Mouse (Mus musculus): ENCODE data around the gene Iqcd. TPM values are rescaled to one million over a fixed set of nuclear protein-coding genes. Genes with fewer than 3 reads are reported as not detected.
A peak's percentile ranks its signal among the peaks of the same experiment; 100 is the strongest.

Gene Iqcd
- polyA plus RNA-seq, 1 experiment: 77.3 TPM

DNA sequence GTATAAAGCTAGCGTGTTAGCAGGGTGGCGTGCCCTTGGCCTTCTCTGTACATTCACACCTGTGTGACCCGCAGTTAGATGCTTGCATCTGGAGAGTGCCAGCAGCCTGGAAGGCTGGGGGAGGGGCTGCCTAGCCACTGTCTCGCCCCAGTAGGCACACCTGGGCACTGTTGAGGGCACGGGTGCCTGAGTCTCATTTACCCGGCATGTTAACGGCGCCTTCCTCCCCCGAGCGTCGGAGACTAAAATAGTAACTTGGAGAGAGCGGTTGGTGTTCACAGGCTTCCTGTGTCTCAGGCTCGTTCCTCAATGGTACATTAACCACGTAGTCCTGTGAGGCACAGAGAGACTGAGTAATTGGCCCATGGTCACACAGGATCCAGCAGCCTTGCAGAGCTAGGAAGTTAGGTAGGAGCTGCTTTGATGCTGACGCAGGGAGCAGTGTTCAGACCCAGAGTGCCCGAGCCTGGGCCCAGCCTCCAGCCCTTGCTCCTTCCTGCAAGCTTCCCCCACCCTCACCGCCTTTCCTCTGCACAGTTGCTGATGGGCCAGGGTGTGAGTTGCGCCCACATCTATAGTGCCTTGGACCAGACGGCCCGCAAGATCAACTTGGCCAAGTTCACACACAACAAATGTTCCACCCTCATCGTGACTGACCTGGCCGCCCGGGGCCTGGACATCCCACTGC, 32.4 kb downstream of the Iqcd start:
- H3K27ac ChIP-seq (ENCODE audit: control insufficient read depth, insufficient read depth, low read depth, low read length): no peak overlapping the region
- H3K27me3 ChIP-seq (ENCODE audit: control insufficient read depth, insufficient read depth, low read length): no peaks in the 10 kb centered on the region
- peaks cover 7% of the 10 kb centered on the region for H3K4me1 ChIP-seq (ENCODE audit: control insufficient read depth, insufficient read depth, low read length)
- TF ChIP-seq POLR2A (IDR thresholded peaks at IDR 0.05; ENCODE audit: control insufficient read depth, low read depth, low read length) (no peak), CTCF (IDR thresholded peaks at IDR 0.05; ENCODE audit: control insufficient read depth, insufficient read depth, insufficient replicate concordance, low read depth, low read length) (no peak)
- no peak overlapping the region for H3K4me3 ChIP-seq (ENCODE audit: control insufficient read depth, low read depth, low read length)
- peaks cover 2% of the 10 kb centered on the region for H3K36me3 ChIP-seq (ENCODE audit: control insufficient read depth, insufficient read depth, low read length)

- TF ChIP-seq CTCF (IDR thresholded peaks at IDR 0.05; ENCODE audit: control insufficient read depth, insufficient read depth, insufficient replicate concordance, low read depth, low read length) (no peak), POLR2A (IDR thresholded peaks at IDR 0.05; ENCODE audit: control insufficient read depth, low read depth, low read length) (no peak)
- H3K27ac ChIP-seq (ENCODE audit: control insufficient read depth, insufficient read depth, low read depth, low read length): no peak overlapping the region
- no peak overlapping the region for H3K4me3 ChIP-seq (ENCODE audit: control insufficient read depth, low read depth, low read length)
- peaks cover 11% of the 10 kb centered on the region for H3K4me1 ChIP-seq (ENCODE audit: control insufficient read depth, insufficient read depth, low read length)
- no peaks in the 10 kb centered on the region for H3K27me3 ChIP-seq (ENCODE audit: control insufficient read depth, insufficient read depth, low read length)
- H3K36me3 ChIP-seq (ENCODE audit: control insufficient read depth, insufficient read depth, low read length): peaks cover 2% of the 10 kb centered on the region
Observed at GRCm38 (mm10) chr5:120621846-120622197, 33.0 kb downstream of the Iqcd start.

- no peak overlapping the region for H3K4me3 ChIP-seq (ENCODE audit: control insufficient read depth, low read depth, low read length)
- H3K27ac ChIP-seq (ENCODE audit: control insufficient read depth, insufficient read depth, low read depth, low read length): no peak overlapping the region
- peaks cover 2% of the 10 kb centered on the region for H3K36me3 ChIP-seq (ENCODE audit: control insufficient read depth, insufficient read depth, low read length)
- no peak for TF ChIP-seq CTCF (IDR thresholded peaks at IDR 0.05; ENCODE audit: control insufficient read depth, insufficient read depth, insufficient replicate concordance, low read depth, low read length)
- no peak for TF ChIP-seq POLR2A (IDR thresholded peaks at IDR 0.05; ENCODE audit: control insufficient read depth, low read depth, low read length)
- peaks cover 16% of the 10 kb centered on the region for H3K4me1 ChIP-seq (ENCODE audit: control insufficient read depth, insufficient read depth, low read length)
- H3K27me3 ChIP-seq (ENCODE audit: control insufficient read depth, insufficient read depth, low read length): no peaks in the 10 kb centered on the region
Observed at GRCm38 (mm10) chr5:120622198-120622851, 33.5 kb downstream of the Iqcd start.

DNA sequence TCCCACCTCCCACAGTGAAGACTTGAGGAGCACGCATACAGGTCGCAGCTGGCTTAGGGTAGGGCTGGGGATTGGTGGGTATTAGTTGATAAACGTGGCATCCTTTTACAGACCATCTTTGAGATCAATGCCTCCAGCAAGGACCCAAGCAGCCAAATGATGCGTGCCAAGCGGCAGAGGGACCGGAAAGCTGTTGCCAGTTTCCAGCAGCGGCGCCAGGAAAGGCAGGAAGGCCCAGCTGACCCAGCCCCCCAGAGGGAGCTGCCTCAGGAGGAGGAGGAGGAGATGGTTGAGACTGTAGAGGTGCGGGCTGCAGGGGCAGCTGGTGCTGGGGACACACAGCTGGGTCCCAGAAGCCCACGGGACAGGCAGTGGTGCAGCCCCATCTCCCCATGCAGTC, 35.6 kb downstream of the Iqcd start:
- H3K27me3 ChIP-seq (ENCODE audit: control insufficient read depth, insufficient read depth, low read length): no peaks in the 10 kb centered on the region
- no peak overlapping the region for H3K27ac ChIP-seq (ENCODE audit: control insufficient read depth, insufficient read depth, low read depth, low read length)
- peaks cover 21% of the 10 kb centered on the region for H3K4me1 ChIP-seq (ENCODE audit: control insufficient read depth, insufficient read depth, low read length)
- TF ChIP-seq CTCF (IDR thresholded peaks at IDR 0.05; ENCODE audit: control insufficient read depth, insufficient read depth, insufficient replicate concordance, low read depth, low read length) (no peak), POLR2A (IDR thresholded peaks at IDR 0.05; ENCODE audit: control insufficient read depth, low read depth, low read length) (no peak)
- no peak overlapping the region for H3K4me3 ChIP-seq (ENCODE audit: control insufficient read depth, low read depth, low read length)
- no peaks in the 10 kb centered on the region; the same call in 1 of the 2 replicates for H3K36me3 ChIP-seq (ENCODE audit: control insufficient read depth, insufficient read depth, low read length)

DNA sequence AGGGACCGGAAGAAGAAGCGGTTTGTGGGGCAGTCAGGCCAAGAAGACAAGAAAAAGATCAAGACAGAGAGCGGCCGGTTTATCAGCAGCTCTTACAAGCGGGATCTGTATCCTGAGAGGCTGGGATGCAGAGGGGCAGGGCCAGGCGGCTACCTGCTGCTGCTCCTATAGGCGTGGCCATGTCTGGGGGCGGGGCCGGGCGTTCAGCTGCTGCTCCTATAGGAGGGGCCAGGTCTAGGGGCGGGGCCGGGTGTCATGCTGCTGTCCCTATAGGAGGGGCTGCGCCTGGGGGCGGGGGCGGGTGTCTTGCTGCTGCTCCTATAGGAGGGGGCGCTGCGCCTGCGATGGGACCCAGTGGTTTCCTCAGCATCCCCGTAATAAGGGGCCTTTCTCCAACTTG, 37.6 kb downstream of the Iqcd start:
- no peaks in the 10 kb centered on the region for H3K27me3 ChIP-seq (ENCODE audit: control insufficient read depth, insufficient read depth, low read length)
- TF ChIP-seq POLR2A (IDR thresholded peaks at IDR 0.05; ENCODE audit: control insufficient read depth, low read depth, low read length): no peak
- no peak for TF ChIP-seq CTCF (IDR thresholded peaks at IDR 0.05; ENCODE audit: control insufficient read depth, insufficient read depth, insufficient replicate concordance, low read depth, low read length)
- H3K4me3 ChIP-seq (ENCODE audit: control insufficient read depth, low read depth, low read length): no peak overlapping the region; the same call in 1 of the 2 replicates
- no peaks in the 10 kb centered on the region; the same call in 1 of the 2 replicates for H3K36me3 ChIP-seq (ENCODE audit: control insufficient read depth, insufficient read depth, low read length)
- peaks cover 29% of the 10 kb centered on the region for H3K4me1 ChIP-seq (ENCODE audit: control insufficient read depth, insufficient read depth, low read length)
- H3K27ac ChIP-seq (ENCODE audit: control insufficient read depth, insufficient read depth, low read depth, low read length): no peak overlapping the region

- H3K27ac ChIP-seq (ENCODE audit: control insufficient read depth, insufficient read depth, low read depth, low read length): no peak overlapping the region
- no peak overlapping the region for H3K4me3 ChIP-seq (ENCODE audit: control insufficient read depth, low read depth, low read length)
- H3K4me1 ChIP-seq (ENCODE audit: control insufficient read depth, insufficient read depth, low read length): peaks cover 32% of the 10 kb centered on the region
- no peaks in the 10 kb centered on the region for H3K27me3 ChIP-seq (ENCODE audit: control insufficient read depth, insufficient read depth, low read length)
- no peaks in the 10 kb centered on the region; the same call in 1 of the 2 replicates for H3K36me3 ChIP-seq (ENCODE audit: control insufficient read depth, insufficient read depth, low read length)
- no peak for TF ChIP-seq CTCF (IDR thresholded peaks at IDR 0.05; ENCODE audit: control insufficient read depth, insufficient read depth, insufficient replicate concordance, low read depth, low read length)
Observed at GRCm38 (mm10) chr5:120627515-120628300, 38.9 kb downstream of the Iqcd start.

- H3K27me3 ChIP-seq (ENCODE audit: control insufficient read depth, insufficient read depth, low read length): no peaks in the 10 kb centered on the region
- H3K4me3 ChIP-seq (ENCODE audit: control insufficient read depth, low read depth, low read length): peak overlapping the region; percentile 87
- H3K36me3 ChIP-seq (ENCODE audit: control insufficient read depth, insufficient read depth, low read length): no peaks in the 10 kb centered on the region; the same call in 1 of the 2 replicates
- H3K4me1 ChIP-seq (ENCODE audit: control insufficient read depth, insufficient read depth, low read length): peaks cover 32% of the 10 kb centered on the region
- no peak overlapping the region for H3K27ac ChIP-seq (ENCODE audit: control insufficient read depth, insufficient read depth, low read depth, low read length)
- TF ChIP-seq POLR2A (IDR thresholded peaks at IDR 0.05; ENCODE audit: control insufficient read depth, low read depth, low read length): no peak
- no peak for TF ChIP-seq CTCF (IDR thresholded peaks at IDR 0.05; ENCODE audit: control insufficient read depth, insufficient read depth, insufficient replicate concordance, low read depth, low read length)
Observed at GRCm38 (mm10) chr5:120628624-120629023, 39.8 kb downstream of the Iqcd start.
